Mouse (Mus musculus): ENCODE measurements at regions not wholly inside any gene's neighbourhood (a gene's known extent, or its start where the extent isn't known, plus 50 kb on each side); places are given as distances from the start of the nearest gene placed in this dataset.

- DNase-seq = no peak
Observed at GRCm38 (mm10) chr19:56653292-56653691, 68.7 kb upstream of the Adrb1 start.

- DNase-seq = no peak
Observed at GRCm38 (mm10) chr19:56655330-56655729, 66.7 kb upstream of the Adrb1 start.

GRCm38 (mm10) chr19:56660566-56661199 lies 61.3 kb upstream of the Adrb1 start:
- DNase-seq = no peak

GRCm38 (mm10) chr19:56663474-56664227 lies 58.3 kb upstream of the Adrb1 start:
- no peak for DNase-seq

- peak; percentile 23 for DNase-seq
Observed at GRCm38 (mm10) chr19:56664307-56664775, 57.7 kb upstream of the Adrb1 start.

- DNase-seq = no peak
Observed at GRCm38 (mm10) chr19:56664944-56665663, 56.9 kb upstream of the Adrb1 start.

GRCm38 (mm10) chr19:56665972-56666371 lies 56.0 kb upstream of the Adrb1 start:
- DNase-seq = no peak

GRCm38 (mm10) chr19:56667903-56668302 lies 54.1 kb upstream of the Adrb1 start:
- DNase-seq = no peak

GRCm38 (mm10) chr19:56668991-56669390 lies 53.0 kb upstream of the Adrb1 start:
- no peak for DNase-seq

GRCm38 (mm10) chr19:56669468-56669867 lies 52.5 kb upstream of the Adrb1 start:
- DNase-seq = no peak

Data from cerebellum, adult 9-11 months (tissue).